Mouse (Mus musculus) bone marrow macrophage, adult 2 months (primary cell): ENCODE results near the gene Spsb1. TPM values are rescaled to one million over a fixed set of nuclear protein-coding genes. Genes with fewer than 3 reads are reported as not detected.

Experiments
- H3K27ac ChIP-seq: 2 replicates; pipeline ENCODE4 v1.5.1; 2012; ENCODE audit warnings: low read depth, low read length; ENCODE audit not compliant: insufficient read depth
- H3K4me1 ChIP-seq: 2 replicates; pipeline ENCODE4 v1.6.1; 2012; ENCODE audit warnings: low read length; ENCODE audit not compliant: control insufficient read depth, insufficient read depth
- H3K4me3 ChIP-seq: 2 replicates; pipeline ENCODE4 v1.5.1; 2012; ENCODE audit warnings: mild to moderate bottlenecking, low read length, moderate library complexity; ENCODE audit not compliant: insufficient read depth
- CTCF ChIP-seq: IDR thresholded peaks from 2 replicates; pipeline ENCODE4 v1.5.1; 2012; ENCODE audit warnings: low read depth, mild to moderate bottlenecking, low read length, moderate library complexity
- POLR2A ChIP-seq: IDR thresholded peaks from 2 replicates; pipeline ENCODE4 v1.6.1; 2012; ENCODE audit warnings: mild to moderate bottlenecking, low read depth, low read length, borderline replicate concordance
- polyA plus RNA-seq: library from polyadenylated mRNA; stranded (reverse); fragments of >200 nt; gene quantifications from 2 replicates; pipeline ENCODE4 v1.2.4, GENCODE M21; 2012; ENCODE audit not compliant: missing spikeins, insufficient read depth, insufficient read length

Gene Spsb1
- polyA plus RNA-seq, 1 experiment, result 1.2 TPM

- Histone ChIP-seq H3K27ac (no peak overlapping the region), H3K4me3 (no peak overlapping the region), H3K4me1 (peaks cover 3% of the 10 kb centered on the region; the same call in 1 of the 2 replicates)
- TF ChIP-seq POLR2A, result no peak
- TF ChIP-seq CTCF, result no peak
Observed at GRCm38 (mm10) chr4:149942831-149943741, 11.8 kb downstream of the Spsb1 start.

GRCm38 (mm10) chr4:149941067-149941755, 13.6 kb downstream of the Spsb1 start:
- peaks cover 3% of the 10 kb centered on the region; the same call in 1 of the 2 replicates for H3K4me1 ChIP-seq
- no peak overlapping the region for H3K27ac ChIP-seq
- TF ChIP-seq CTCF (no peak), POLR2A (no peak)
- no peak overlapping the region for H3K4me3 ChIP-seq

- no peak overlapping the region for H3K4me3 ChIP-seq
- H3K4me1 ChIP-seq, result no peaks in the 10 kb centered on the region
- H3K27ac ChIP-seq, result no peak overlapping the region
- no peak for TF ChIP-seq POLR2A
- TF ChIP-seq CTCF, result no peak
Observed at GRCm38 (mm10) chr4:149938701-149939100, 16.1 kb downstream of the Spsb1 start.

DNA sequence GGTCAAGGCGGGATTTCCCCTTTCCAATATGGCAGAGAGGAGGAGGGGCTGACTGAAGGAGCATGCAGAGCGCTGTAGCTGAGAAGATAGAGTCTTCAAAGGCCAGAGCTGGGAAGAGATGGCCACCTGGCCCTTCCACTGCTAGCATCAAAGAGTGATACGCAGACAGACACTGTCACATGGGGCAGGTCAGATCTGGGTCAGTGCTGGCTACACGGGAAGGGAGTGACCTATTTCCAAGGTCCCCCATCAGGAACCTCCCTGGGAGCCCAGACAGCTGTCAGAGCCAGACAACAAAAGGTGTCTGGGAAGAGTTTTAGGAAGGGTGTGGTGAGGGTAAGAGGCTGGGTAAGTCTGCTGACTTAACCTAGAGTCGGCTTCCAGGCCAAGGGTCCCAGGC, 17.9 kb downstream of the Spsb1 start:
- TF ChIP-seq POLR2A, result no peak
- TF ChIP-seq CTCF, result no peak
- H3K27ac ChIP-seq, result no peak overlapping the region

DNA sequence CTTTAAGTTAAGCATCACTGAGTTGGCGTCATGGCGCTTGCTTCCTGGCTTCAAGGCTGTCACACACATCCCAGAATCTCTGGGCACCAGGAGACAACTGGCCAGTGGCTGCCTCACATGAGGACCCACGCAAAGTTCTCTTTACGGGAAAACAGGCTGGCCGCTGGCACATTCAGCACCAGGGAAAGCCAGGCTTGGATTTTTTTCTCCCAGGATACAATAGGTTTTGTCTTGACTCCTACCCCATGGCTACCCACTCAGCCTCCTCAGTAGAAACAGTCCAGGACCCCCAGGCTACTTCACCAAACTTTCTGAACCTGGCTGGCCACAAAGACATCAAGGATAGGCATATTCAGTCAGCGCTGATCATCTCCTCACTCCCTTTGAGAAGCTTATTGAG, 19.4 kb downstream of the Spsb1 start:
- Histone ChIP-seq H3K4me3 (no peak overlapping the region), H3K4me1 (no peaks in the 10 kb centered on the region), H3K27ac (no peak overlapping the region)
- TF ChIP-seq POLR2A, result no peak
- no peak for TF ChIP-seq CTCF

More for the DNA sequence above, 17.9 kb downstream of the Spsb1 start:
- Histone ChIP-seq H3K4me3 (no peak overlapping the region), H3K4me1 (no peaks in the 10 kb centered on the region)

- Histone ChIP-seq H3K4me1 (no peaks in the 10 kb centered on the region), H3K4me3 (no peak overlapping the region), H3K27ac (no peak overlapping the region)
- TF ChIP-seq CTCF, result no peak
- TF ChIP-seq POLR2A, result no peak
Observed at GRCm38 (mm10) chr4:149933519-149934245, 21.2 kb downstream of the Spsb1 start.

GRCm38 (mm10) chr4:149933025-149933424, 21.8 kb downstream of the Spsb1 start:
- TF ChIP-seq POLR2A (no peak), CTCF (no peak)
- no peaks in the 10 kb centered on the region for H3K4me1 ChIP-seq
- no peak overlapping the region for H3K27ac ChIP-seq
- H3K4me3 ChIP-seq, result no peak overlapping the region

DNA sequence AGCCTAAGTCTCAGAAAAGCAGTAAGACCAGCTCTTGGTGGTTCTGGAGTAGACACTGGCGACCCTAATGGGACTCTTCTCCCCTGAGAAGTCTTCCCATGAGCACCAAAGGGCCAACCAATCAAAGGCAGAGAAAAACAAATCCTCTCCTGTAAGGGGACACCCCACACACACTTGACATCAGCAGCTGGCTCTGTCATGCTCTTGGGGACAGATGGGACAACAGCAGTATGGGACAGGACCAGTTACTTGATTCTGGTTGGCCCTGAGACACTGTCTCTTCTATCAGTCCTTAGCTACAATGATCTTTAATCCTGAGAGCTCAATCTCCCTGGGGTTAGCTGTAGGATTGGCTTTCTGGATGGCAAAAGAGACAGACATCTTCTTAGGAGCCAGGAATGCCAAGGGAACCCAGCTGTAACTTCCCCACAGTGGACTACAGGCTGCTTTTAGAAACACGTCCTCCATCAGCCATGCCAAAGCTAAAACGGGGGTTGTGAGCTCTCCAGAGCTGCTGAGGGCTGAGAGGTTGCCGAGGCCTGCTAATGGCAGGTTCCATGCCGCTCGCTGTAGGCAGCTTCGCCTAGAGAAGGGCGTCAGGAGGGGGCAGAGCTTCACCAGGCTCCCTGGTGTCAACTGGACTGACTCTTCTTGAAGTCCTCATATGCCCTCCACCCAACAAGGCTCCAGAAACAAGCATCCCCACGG, 22.6 kb downstream of the Spsb1 start:
- Histone ChIP-seq H3K4me3 (no peak overlapping the region), H3K4me1 (no peaks in the 10 kb centered on the region), H3K27ac (no peak overlapping the region)
- TF ChIP-seq CTCF (no peak), POLR2A (no peak)

DNA sequence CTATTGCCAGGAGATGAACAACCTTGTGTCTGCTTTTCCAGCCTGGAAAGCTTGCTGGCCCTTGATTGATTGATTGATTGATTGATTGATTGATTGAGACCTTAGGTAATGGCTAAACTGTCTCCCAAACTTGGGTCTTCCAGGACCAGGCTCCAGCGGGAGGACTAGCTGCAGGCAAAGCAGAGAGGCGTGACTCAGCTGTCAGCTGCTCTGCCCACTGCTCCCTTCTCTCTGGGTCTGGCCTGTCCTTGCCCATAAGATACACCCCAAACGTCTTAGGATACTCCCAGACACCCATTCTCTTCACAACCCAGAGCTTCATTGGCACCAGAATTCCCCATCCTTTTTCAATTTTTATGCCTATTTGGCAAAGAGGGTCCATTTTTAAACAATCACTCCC, 24.1 kb downstream of the Spsb1 start:
- no peaks in the 10 kb centered on the region for H3K4me1 ChIP-seq
- TF ChIP-seq POLR2A, result no peak
- no peak for TF ChIP-seq CTCF
- no peak overlapping the region for H3K4me3 ChIP-seq
- no peak overlapping the region for H3K27ac ChIP-seq
